Mouse (Mus musculus) adrenal gland, postnatal 36 days (tissue): ENCODE results near the gene Fam78b. TPM values are rescaled to one million over a fixed set of nuclear protein-coding genes. Genes with fewer than 3 reads are reported as not detected.

Experiments
- DNase-seq, 2 experiments: peaks; one replicate each; pipeline ENCODE4 v3.0.0; 2021; ENCODE audit warnings: mixed read lengths in 1 of 2
- total RNA-seq, 2 experiments: library from RNA; stranded (reverse); gene quantifications; 2 replicates each; pipeline ENCODE4 v1.2.3; 2021

Fam78b gene
- total RNA-seq, 2 experiments from 2014 or later = 5.8 to 14.1 TPM

DNA sequence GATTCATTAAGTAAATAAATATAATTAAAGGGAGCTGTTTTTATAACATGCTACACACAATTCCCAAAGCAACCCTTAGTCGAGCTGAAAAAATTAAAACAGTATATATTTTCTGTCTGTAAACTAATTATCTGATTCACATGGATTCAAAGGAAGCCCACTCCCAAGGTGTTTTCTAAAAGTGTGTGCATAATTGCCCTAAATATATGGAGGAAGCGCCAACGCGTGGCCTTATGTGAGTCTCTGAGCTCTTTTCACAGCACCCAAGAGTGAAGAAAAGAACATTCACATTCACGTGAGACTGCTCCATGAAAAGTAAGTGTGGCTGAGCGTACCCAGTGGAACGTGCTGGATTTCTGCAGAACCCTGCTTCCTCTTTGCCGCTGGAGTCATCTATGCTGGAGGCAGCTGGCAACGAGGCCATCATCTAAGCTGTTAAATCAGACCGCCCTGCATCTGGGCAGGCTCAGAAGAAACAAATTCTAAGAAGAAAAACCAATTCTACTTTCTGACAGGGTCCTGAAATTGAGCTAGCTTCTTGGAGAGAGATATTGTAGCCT, 93.5 kb downstream of the Fam78b start:
- no peak for DNase-seq

DNA sequence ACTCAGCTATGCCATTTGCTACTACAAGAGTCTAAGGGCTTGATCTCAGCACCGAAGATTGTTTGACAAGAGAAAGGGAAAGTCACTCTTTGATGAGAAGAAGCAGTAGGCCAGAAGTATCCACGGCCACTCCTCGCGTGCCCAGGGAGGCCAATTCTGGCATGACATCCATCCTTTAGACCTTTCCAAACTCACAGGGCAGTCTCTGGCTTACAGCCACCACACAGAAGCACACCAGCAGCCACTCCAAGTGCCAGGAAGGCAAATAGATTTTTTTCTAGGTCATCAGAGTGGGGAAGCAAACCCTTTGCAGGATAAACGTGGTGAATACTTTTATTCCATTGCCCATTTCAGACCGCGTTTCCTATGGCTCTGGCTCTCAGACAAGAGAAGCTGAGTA, 97.5 kb downstream of the Fam78b start:
- no peak for DNase-seq

- no peak for DNase-seq
Observed at GRCm38 (mm10) chr1:167102046-167102445, 100.8 kb downstream of the Fam78b start.

DNA sequence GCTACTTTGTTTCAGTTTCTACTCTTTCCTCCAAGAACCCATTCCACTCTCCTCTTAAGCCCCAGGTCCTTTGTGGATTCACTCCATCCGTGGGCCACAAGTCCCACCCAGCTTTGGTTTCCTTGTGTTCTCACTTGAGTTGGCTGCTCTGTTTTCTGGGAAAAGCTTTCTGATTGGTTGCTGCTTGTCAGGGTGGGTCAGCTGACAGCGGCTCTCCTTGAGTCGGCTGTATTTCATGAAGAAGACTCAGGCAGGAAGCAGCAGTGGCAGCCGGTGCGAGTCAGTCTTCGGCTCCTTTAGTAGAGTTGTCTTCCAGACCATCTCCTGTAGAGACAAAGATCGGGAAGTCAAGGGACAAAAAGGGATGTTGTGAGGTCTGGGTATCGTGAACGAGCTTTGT, 101.3 kb downstream of the Fam78b start:
- no peak for DNase-seq

- DNase-seq = no peak
Observed at GRCm38 (mm10) chr1:167104956-167105626, 103.9 kb downstream of the Fam78b start.

GRCm38 (mm10) chr1:167105916-167106315, 104.7 kb downstream of the Fam78b start:
- no peak for DNase-seq

DNA sequence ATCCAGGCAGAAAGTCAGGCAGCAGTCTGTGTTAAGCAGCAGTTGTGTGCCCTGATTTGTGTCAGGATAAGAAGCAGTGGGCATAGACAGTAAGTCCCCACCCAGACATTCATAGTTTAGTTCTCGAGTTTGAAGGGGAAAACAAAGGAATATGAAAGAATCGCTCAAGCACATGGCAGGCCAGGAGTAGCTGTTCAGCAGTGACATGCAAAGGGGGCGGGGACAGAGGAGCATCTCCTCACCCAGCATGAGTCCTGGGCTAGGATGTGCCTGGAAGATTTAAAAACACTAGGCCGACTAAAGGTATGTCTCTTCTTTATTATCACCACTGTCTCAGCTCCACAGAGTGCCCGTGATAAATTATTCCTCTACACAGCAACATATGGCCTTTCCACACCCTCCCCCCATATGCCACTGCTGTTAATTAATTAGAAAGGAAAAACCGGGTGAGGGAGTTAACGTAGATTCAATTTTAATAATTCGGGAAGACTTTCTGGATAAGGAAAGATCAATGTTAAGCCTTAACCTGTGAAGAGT, 107.8 kb downstream of the Fam78b start:
- DNase-seq = no peak

DNA sequence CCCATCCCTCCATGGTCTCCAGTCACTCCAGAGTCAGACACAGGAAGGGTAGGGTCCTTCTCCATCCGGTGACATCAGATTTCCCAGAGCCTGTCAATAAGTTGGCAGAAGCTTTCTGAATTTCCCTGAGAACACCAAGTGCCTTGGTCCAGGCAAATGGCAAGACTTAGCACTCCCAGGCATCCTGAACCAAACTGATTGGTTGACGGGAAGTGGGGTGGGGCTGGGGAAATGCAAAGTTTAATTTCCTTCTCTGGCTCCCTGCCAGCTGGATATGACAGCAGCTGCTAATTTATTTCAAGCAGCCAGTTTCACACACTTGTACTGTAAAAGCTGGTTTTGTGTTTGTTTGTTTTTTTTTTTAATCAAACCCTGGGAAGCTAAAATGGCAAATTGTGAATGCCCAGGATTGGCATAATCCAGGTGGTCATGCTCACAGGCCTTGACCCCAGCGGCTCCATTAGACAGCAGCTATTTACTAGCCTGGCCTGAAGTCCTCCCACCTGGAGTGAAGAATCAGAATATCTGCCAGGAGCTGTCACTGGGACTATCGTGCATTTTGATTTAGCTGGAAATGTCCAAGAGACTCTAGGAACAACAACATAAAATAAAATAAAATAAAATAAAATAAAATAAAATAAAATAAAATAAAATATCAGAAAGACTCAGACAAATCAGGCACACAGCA, 113.3 kb downstream of the Fam78b start:
- DNase-seq = no peak

GRCm38 (mm10) chr1:167115121-167115520, 113.9 kb downstream of the Fam78b start:
- no peak for DNase-seq

DNA sequence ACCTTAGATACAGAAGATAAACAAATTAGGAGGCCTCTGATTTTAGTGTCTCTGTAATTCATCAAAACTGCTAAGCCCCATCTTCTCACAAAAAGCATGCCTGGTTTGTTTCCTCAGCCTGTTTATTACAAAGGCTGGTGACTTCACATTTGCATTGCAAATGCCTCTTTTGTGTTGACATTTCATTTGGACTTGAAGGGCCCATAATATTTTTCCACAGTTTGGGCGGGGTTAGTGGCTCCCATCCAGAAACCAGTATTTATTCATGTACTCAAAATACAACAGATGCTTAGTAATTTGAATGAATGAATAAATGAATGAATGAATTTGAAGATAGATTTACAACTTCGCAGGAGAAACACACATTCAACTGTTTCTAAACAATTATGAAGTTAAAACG, 115.5 kb downstream of the Fam78b start:
- DNase-seq = no peak

- DNase-seq = no peak
Observed at GRCm38 (mm10) chr1:167118971-167119370, 117.8 kb downstream of the Fam78b start.

DNA sequence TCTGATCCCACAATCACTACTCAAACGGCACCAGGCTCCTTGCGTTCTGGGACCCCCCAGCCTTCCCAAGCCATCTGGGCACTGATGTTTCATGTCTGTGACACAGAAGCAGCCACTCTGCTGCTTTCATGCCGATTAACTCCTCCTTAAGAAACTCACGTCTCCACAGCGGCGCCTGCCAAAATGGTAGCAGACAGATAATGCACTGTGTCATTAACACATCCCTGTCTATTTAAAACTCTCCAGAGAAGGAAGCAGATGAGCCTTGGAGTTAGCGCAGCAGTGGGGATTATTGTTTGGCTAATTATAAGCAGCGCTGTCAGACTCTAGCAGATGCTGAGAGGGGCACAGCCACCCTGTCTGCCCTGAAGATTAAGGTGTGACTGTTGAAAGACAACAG, 118.2 kb downstream of the Fam78b start:
- no peak for DNase-seq

- DNase-seq = peak; percentile 53 to 71
Observed at GRCm38 (mm10) chr1:167122436-167122835, 121.2 kb downstream of the Fam78b start.

GRCm38 (mm10) chr1:167123551-167123950, 122.3 kb downstream of the Fam78b start:
- DNase-seq = peak; percentile 20 to 45

GRCm38 (mm10) chr1:167125870-167126269, 124.7 kb downstream of the Fam78b start:
- DNase-seq = no peak

- DNase-seq = no peak
Observed at GRCm38 (mm10) chr1:167126292-167126691, 125.1 kb downstream of the Fam78b start.

DNA sequence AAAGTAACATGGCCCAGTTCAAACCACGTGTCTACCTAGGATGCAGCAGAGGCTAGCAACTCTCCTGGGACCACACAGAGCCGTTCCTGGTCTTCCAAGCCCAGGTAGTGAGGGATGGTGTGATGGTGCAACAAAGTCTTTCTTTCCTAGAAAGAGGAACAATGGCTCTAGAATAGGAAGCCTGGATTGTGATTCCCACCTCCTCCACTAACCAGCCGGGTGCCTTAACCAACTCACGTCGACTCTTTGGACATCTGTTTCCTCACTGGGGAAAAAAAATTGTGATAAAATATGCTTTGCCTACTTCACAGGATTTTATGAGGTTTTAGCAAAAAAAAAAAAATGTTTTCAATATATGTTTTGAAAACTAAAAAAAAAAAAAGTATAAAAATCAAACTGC, 134.5 kb downstream of the Fam78b start:
- DNase-seq = no peak
